18 mouse cellular contexts compared by ENCODE assay signal in genomic region chr4:104515681-104516080, GRCm38 (mm10).
DNase-seq lines count a peak whose midpoint lies in the region; ATAC-seq and TF ChIP-seq lines count a peak whose summit lies in the region.
"Had no signal": no experiment of that assay in that cellular context is flagged by ENCODE, and none has a peak within 500 bp of the region (broad histone marks: within the 10 kb centered on the region; RNA-seq: fewer than 3 reads in every experiment).

No protein-coding gene starts in this region.

- no peaks in the 10 kb centered on the region for H3K36me3 ChIP-seq in hindbrain, postnatal 0 days (ENCODE audit: insufficient read depth, low read length)
- no peaks in the 10 kb centered on the region for H3K36me3 ChIP-seq in hindbrain, embryonic 16.5 days (ENCODE audit: control insufficient read depth, insufficient read depth, low read length)
- no peaks in the 10 kb centered on the region for H3K36me3 ChIP-seq in midbrain, embryonic 14.5 days (ENCODE audit: control insufficient read depth, insufficient read depth, low read length)
- no peaks in the 10 kb centered on the region for H3K36me3 ChIP-seq in midbrain, embryonic 11.5 days (ENCODE audit: control insufficient read depth, insufficient read depth, low read length)
- H3K36me3 ChIP-seq: embryonic facial prominence, embryonic 13.5 days; heart, embryonic 15.5 days; hindbrain, embryonic 13.5 days had no signal

- H3K9me3 ChIP-seq in hindbrain, postnatal 0 days (ENCODE audit: low read length), result no peaks in the 10 kb centered on the region
- no peaks in the 10 kb centered on the region for H3K9me3 ChIP-seq in hindbrain, embryonic 16.5 days (ENCODE audit: control insufficient read depth, low read length)
- H3K9me3 ChIP-seq in midbrain, embryonic 14.5 days (ENCODE audit: control insufficient read depth, low read length), result no peaks in the 10 kb centered on the region
- H3K9me3 ChIP-seq in midbrain, embryonic 11.5 days (ENCODE audit: control insufficient read depth, low read length), result no peaks in the 10 kb centered on the region
- H3K9me3 ChIP-seq: embryonic facial prominence, embryonic 13.5 days; forebrain, embryonic 13.5 days; heart, embryonic 15.5 days; hindbrain, embryonic 13.5 days had no signal

- no peak for TF ChIP-seq CTCF in hindbrain, postnatal 0 days (IDR thresholded peaks at IDR 0.05; ENCODE audit: low read depth)

- H3K4me1 ChIP-seq in hindbrain, postnatal 0 days (ENCODE audit: insufficient read depth, low read length), result no peaks in the 10 kb centered on the region
- H3K4me1 ChIP-seq in hindbrain, embryonic 16.5 days (ENCODE audit: control insufficient read depth, insufficient read depth, low read depth, low read length), result peaks cover 8% of the 10 kb centered on the region; the same call in 1 of the 2 replicates
- peaks cover 19% of the 10 kb centered on the region for H3K4me1 ChIP-seq in midbrain, embryonic 14.5 days (ENCODE audit: control insufficient read depth, insufficient read depth, low read length)
- peaks cover 2% of the 10 kb centered on the region; the same call in 1 of the 2 replicates for H3K4me1 ChIP-seq in midbrain, embryonic 11.5 days (ENCODE audit: control insufficient read depth, insufficient read depth, low read length)
- H3K4me1 ChIP-seq: embryonic facial prominence, embryonic 13.5 days; heart, embryonic 15.5 days had no signal

- H3K27ac ChIP-seq in hindbrain, postnatal 0 days, result no peak overlapping the region
- H3K27ac ChIP-seq in hindbrain, embryonic 16.5 days (ENCODE audit: low read depth, low read length), result no peak overlapping the region
- no peak overlapping the region for H3K27ac ChIP-seq in midbrain, embryonic 14.5 days (replicated peaks; ENCODE audit: low read depth, low read length)
- H3K27ac ChIP-seq in midbrain, embryonic 11.5 days (ENCODE audit: low read depth, low read length), result no peak overlapping the region
- H3K27ac ChIP-seq: embryonic facial prominence, embryonic 13.5 days; forebrain, embryonic 13.5 days; heart, adult 2 months; heart, embryonic 15.5 days; hindbrain, embryonic 13.5 days had no signal

- no peaks in the 10 kb centered on the region for H3K27me3 ChIP-seq in hindbrain, postnatal 0 days (ENCODE audit: insufficient read depth, low read length)
- no peaks in the 10 kb centered on the region for H3K27me3 ChIP-seq in hindbrain, embryonic 16.5 days (replicated peaks; ENCODE audit: control insufficient read depth, insufficient read depth, low read length)
- H3K27me3 ChIP-seq in midbrain, embryonic 14.5 days (ENCODE audit: control insufficient read depth, insufficient read depth, low read length), result no peaks in the 10 kb centered on the region
- no peaks in the 10 kb centered on the region for H3K27me3 ChIP-seq in midbrain, embryonic 11.5 days (ENCODE audit: control insufficient read depth, insufficient read depth, low read length)
- H3K27me3 ChIP-seq: forebrain, embryonic 13.5 days; heart, embryonic 15.5 days; hindbrain, embryonic 13.5 days had no signal

- no peak overlapping the region for H3K4me2 ChIP-seq in hindbrain, postnatal 0 days (ENCODE audit: low read depth, low read length)
- no peak overlapping the region for H3K4me2 ChIP-seq in hindbrain, embryonic 16.5 days (ENCODE audit: low read length)
- no peak overlapping the region for H3K4me2 ChIP-seq in midbrain, embryonic 14.5 days (ENCODE audit: low read length)
- H3K4me2 ChIP-seq in midbrain, embryonic 11.5 days, result no peak overlapping the region
- H3K4me2 ChIP-seq: embryonic facial prominence, embryonic 13.5 days; forebrain, embryonic 13.5 days; heart, embryonic 11.5 days; heart, embryonic 15.5 days; hindbrain, embryonic 13.5 days had no signal

- no peak overlapping the region for H3K4me3 ChIP-seq in hindbrain, postnatal 0 days (ENCODE audit: low read length)
- no peak overlapping the region for H3K4me3 ChIP-seq in hindbrain, embryonic 16.5 days (ENCODE audit: low read length)
- no peak overlapping the region for H3K4me3 ChIP-seq in midbrain, embryonic 14.5 days (replicated peaks; ENCODE audit: low read depth, low read length)
- H3K4me3 ChIP-seq in midbrain, embryonic 11.5 days (ENCODE audit: low read depth, low read length), result no peak overlapping the region
- H3K4me3 ChIP-seq: embryonic facial prominence, embryonic 13.5 days; forebrain, embryonic 13.5 days; heart, adult 2 months; heart, embryonic 15.5 days; hindbrain, embryonic 13.5 days had no signal

- no peak overlapping the region for H3K9ac ChIP-seq in hindbrain, postnatal 0 days (replicated peaks; ENCODE audit: low read length)
- H3K9ac ChIP-seq in hindbrain, embryonic 16.5 days (ENCODE audit: low read depth, low read length), result no peak overlapping the region
- H3K9ac ChIP-seq in midbrain, embryonic 14.5 days (replicated peaks; ENCODE audit: low read length), result no peak overlapping the region
- no peak overlapping the region for H3K9ac ChIP-seq in midbrain, embryonic 11.5 days (ENCODE audit: low read length)
- H3K9ac ChIP-seq: embryonic facial prominence, embryonic 13.5 days; forebrain, embryonic 13.5 days; forebrain, postnatal 0 days; heart, embryonic 15.5 days; hindbrain, embryonic 13.5 days had no signal

- peak; percentile 54 to 55 for DNase-seq in cerebellum, postnatal 10 days
- DNase-seq in cerebellum, adult 11 months, result no peak
- peak; percentile 31 for DNase-seq in hindbrain, postnatal 0 days (ENCODE audit: low spot score)
- peak; percentile 46 for DNase-seq in midbrain, embryonic 14.5 days
- no peak for DNase-seq in midbrain, embryonic 11.5 days (ENCODE audit: low spot score, missing footprints)
- DNase-seq: adrenal gland, postnatal 14 days; cerebellum, adult 9-11 months; forebrain, postnatal 0 days; gastrocnemius, postnatal 14 days; heart, adult 2 months; heart, postnatal 14 days had no signal

- WGBS in hindbrain, postnatal 0 days, result 66% methylated on average over 5 of the region's 5 CpGs
- 55% methylated on average over 5 of the region's 5 CpGs for WGBS in hindbrain, embryonic 16.5 days
- 59% methylated on average over 5 of the region's 5 CpGs for WGBS in midbrain, embryonic 14.5 days
- WGBS in midbrain, embryonic 11.5 days, result 67% methylated on average over 5 of the region's 5 CpGs

- no peak for ATAC-seq in hindbrain, postnatal 0 days
- no peak for ATAC-seq in hindbrain, embryonic 16.5 days
- no peak for ATAC-seq in midbrain, embryonic 14.5 days (ENCODE audit: low FRiP score, low TSS enrichment)
- ATAC-seq in midbrain, embryonic 11.5 days (ENCODE audit: low FRiP score), result no peak
- ATAC-seq in activated CD4-positive, CD25-positive, alpha-beta regulatory T cell, adult 4 months, result no peak
- ATAC-seq: forebrain, postnatal 0 days had no signal

Comparison
In these comparisons a context has a peak if more than half of its experiments do, and no peak if none do; other contexts are left out.
1. DNase-seq: peak in cerebellum, postnatal 10 days (2 of 2), hindbrain, postnatal 0 days (single experiment) and midbrain, embryonic 14.5 days (single experiment); none in cerebellum, adult 11 months (single experiment) and midbrain, embryonic 11.5 days (single experiment).